Mouse (Mus musculus) v-Abl transformed pro-B cells (cell line): ENCODE results near the gene Gm10392.

Source experiments
- in situ Hi-C, 2 experiments: fragments of 400-800 bp; cut with MboI; formaldehyde crosslinking; loops; one replicate each; pipeline ENCODE4 v1.15.1; 2025; ENCODE audit not compliant: unreplicated experiment in 2 of 2

The Gm10392 gene

DNA sequence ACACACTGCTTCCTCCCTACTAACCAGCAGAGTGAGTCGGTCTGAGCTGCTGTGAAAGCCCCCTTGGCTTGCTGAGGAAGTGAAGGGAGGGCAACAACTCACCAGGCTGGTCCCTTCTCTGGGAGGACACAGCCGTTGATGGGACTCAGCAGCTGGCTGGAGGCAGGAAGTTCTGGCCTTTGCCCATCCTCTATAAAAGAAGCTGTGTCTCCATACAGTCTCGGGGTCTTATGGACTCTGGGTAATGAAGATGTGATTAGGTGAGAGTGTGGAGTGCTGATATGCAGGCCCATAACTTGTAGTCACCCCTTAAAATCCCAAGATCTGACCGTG lies 24.7 kb downstream of the Gm10392 start:
- in situ Hi-C loops, result loop anchor here (5.0 to 10.0 kb wide), 2 partner anchors 138 to 300 kb away; no protein-coding TSS in a partner anchor

DNA sequence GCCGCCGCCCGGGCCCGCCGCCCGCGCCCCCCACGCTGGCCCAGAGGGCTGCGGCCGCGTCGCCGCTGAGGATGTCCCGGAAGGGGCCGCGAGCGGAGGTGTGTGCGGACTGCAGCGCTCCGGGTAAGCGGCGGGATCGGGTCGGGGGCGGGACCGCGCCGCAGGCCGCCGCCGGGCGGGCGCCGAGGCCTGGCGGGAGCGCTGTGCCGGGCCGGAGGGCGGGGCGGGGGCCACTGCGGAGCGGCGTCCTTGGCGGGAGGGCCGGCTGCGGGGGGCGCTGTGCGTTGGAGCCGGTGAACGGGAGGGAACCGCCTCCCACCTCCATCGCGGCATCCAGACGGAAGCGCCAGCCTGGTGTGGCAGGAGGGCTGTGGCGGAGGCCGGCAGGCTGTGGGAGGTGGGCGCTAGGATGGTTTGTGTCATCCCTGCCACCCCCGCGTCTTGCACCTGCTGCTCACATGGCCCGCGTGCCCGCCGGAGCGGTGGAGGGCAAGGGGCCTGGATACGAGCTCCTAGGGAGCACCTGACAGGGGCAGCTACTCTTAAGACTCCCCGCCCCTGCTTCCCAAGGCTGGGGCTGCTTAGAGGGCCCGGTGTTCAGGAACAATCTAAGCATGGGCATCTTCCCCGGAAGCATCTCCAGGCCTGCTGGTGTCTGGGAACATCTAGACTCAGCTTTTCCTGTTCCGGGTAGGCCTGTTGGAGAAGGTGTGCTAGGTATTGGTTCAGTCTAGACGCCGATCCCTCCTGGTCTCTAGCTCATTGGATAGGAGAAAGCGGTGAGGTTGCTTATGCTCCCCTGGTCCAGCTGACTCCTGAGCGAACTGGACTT lies 25.3 kb downstream of the Gm10392 start, which contains the start of gene Git1:
Gene Git1, plus strand, starts transcription at position 51 of the 832 bp plus-strand sequence.
- in situ Hi-C loops, result loop anchor here (5.0 to 10.0 kb wide), 2 partner anchors 139 to 301 kb away; no protein-coding TSS in a partner anchor

DNA sequence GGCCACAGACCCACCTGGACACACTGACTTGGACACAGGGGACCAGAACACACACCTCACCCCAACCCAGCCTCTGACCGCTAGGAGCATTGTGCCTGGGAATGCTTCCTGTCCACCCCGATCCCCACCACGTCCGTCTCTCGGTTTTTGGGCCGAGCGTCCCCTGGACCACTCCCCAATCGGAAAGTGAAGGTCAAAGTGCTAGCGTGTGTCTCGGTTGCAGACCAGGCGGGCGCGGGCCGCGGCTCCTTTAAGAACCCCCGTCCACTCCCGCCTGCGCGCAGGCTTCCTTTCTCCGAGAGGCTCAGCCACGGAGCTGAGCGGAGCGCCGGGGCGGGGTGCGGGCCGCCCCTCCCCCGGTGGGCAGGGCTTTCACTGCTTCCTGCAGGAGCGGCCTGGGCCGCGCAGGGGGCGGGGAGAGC lies 26.1 kb downstream of the Gm10392 start:
- in situ Hi-C loops, result loop anchor here (5.0 to 10.0 kb wide), 2 partner anchors 139 to 302 kb away; no protein-coding TSS in a partner anchor

DNA sequence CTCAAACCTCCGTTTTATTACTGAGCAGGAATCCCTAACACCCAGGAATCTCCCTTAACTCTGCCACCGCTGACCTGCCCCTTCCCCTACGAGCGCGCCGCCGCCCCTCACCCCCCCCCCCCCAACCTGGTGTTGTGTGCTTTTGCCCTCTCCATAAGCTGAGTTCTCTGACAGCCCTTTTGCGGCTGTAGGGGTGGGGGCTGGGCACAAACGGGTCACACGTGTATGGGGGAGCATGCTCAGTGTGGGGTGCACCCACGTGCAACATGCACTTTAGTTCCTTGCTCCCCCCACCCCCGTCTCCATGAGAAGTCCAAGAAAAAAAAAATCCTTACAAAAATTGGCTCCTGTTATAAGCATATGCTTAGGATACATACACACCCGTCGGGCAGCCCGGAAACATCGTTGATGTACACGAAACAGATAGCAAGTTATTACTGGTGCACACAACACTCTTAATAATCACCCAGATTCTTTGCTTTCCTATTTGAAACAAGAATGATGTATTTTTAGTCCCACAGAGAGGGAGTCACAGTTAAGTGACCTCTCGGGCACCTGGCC lies 26.6 kb downstream of the Gm10392 start:
- in situ Hi-C loops, result loop anchor here (5.0 to 10.0 kb wide), 2 partner anchors 140 to 302 kb away; no protein-coding TSS in a partner anchor

DNA sequence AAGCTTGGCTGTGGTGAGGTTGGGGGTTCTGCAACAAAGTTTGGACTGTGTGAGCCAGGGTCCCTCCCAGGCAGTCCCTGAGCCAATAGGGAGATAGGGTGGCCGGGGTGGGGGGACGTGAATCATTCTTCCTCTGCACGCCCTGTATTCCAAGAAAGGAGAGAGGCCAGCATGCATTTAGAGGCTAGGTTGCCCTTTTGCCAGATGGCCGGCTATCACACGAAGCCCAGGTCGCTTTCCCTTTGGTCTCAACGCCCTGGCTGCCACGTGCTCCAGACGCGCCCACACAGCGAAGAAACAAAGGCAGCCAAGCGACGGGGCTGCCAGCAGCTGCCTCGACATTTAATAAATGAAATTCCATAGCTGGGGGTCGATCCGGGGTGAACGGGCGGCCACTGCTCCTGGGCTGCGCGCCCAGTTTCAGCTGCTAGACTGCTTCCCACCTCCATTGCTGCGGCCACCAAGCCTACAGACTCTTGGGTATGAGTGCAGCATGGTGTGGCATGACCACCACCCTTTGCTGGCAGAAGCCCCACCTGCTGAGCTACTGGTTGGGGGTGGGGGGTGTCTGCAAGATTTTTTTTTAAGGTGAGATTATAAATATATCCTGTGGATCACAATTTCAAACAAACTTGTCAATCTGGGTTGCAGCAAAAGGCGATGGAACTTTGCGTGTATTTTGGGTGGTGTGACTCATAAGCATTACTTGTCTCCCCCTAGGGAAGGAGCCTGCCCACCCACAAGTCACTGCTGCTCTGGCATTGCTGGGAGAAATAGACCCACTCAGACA lies 27.3 kb downstream of the Gm10392 start:
- in situ Hi-C loops, result loop anchor here (5.0 to 10.0 kb wide), 2 partner anchors 141 to 303 kb away; no protein-coding TSS in a partner anchor

DNA sequence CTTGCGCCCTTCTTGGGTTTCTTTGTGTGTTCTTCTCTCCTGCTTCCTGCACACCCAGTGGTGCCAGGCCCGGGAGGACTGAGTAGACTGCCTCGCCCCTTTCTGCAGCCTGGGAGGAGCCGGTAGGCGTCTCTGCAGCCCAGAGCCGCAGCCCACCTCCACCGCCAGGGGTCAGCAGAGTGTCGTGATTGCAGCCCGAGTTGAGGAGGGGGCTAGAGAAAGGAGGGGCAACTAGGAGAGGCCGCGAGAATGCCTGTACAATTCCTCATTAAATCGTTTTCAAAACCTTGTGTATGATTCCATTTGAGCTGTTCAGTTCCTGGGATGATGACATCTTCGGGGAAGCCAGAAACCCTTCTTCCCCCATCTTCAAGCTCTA lies 27.9 kb downstream of the Gm10392 start:
- in situ Hi-C loops, result loop anchor here (5.0 to 10.0 kb wide), 2 partner anchors 141 to 304 kb away; no protein-coding TSS in a partner anchor

DNA sequence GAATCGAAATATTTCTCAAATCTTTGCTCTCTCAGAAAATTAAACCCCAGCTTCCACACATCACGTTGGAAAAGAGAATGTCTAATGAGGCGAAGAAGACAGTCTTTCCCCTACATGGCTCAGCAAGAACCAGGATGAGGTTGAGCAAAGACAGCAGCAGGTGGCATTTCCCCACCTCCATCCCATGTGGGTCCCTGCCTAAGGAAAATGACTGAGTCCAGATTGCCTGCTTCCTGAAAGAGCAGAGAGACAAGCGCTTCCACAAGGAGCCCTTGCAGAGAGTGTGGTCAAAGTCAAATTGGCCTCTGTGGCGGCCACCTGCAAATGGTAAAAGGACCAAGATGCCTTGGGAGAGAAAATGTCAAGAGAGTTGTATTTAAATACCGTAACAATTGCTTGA lies 28.5 kb downstream of the Gm10392 start:
- in situ Hi-C loops, result loop anchor here (5.0 to 10.0 kb wide), 2 partner anchors 142 to 304 kb away; no protein-coding TSS in a partner anchor

DNA sequence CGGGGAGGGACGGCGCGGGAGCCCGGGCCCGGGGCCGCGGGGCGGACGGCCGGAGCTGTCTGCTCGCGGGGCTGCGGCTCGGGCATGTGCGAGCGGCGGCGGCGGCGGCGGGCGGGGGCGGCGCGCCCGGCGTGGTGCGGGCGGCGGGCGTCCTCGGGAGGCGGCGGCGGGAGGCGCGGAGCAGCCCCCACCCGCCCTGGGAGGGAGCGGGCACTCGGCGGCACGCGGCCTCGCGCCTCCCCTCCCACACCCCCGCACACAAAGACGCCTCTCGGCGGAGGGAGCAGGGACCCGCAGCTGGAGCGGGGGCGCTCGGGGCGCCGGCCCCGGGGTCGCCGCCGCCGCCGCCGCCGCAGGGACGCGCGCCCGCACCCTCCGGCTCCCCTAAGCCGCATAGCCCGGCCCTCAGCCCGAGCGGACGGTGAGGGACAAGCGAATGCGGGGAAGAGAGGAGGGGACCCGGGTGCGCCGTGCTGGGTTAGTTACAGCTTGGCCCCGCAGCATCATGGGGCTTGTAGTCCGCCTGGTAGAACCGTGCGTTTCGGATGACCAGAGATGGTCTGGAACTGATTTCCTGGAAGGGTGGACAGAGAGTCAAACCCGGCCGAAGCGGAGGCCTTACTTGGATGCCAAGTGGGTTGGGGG lies 29.3 kb downstream of the Gm10392 start, which contains the start of gene Ankrd13b:
Gene Ankrd13b, minus strand, starts transcription at position 88 of the 645 bp plus-strand sequence.
- in situ Hi-C loops, result loop anchor here (5.0 to 10.0 kb wide), 2 partner anchors 143 to 305 kb away; no protein-coding TSS in a partner anchor

DNA sequence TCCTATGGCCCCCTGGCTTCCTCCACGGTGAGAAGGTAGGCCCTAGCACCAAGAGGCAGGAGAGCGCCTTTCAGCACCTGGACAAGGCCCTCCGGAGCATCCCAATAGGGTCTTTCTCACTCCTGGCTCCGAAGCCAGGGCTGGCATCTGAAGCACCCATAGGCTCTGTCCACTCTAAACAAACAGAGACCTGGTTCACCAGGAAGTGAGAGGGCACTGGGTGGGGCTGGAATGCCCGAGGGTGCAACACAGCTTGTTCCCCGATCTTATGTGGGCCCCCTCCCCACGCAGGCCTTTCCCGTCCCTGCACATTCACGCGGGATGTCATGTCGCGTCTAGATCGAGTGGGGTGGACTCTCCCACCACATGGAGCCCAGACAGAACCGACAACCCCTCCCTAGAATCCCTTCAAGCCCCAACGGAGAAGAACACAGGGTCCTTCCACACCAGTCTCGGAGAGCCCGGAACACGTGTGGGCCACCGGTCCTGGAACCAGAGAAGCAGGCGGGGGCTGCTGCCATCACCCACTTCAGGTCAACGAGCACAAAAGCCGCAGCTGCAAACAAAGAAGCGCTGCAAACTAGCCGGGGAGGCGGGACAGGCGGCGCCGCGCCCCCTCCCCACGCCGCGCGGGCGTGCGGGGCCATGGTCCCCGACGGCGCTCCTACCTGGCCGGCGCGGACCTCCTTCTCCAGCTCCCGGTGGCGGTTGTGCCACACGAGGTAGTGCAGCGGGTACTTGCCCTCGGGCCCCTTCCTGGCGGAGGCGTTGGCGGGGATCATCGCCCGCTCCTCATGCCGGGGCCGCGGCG lies 30.0 kb downstream of the Gm10392 start:
- in situ Hi-C loops, result no loop called here

DNA sequence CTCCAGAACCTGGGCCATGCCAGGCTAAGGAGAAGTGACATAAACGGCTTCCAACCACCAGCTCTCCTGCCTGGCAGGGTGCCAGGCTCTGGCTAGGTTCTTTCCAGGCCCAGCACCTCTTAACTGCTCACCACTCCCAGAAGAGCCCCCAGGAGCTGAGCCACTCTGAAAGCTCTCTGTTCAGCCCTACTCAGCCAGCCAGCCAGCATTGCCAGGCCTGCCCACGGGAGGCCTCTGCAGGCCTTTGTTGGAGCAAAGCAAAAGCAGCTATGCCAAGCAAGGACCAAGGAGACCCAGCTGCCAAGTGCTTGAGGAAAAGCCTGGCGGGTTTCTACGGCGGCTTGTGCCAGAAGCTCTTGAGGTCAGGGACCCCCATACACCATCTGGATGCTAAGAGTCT lies 32.2 kb downstream of the Gm10392 start:
- in situ Hi-C loops, result no loop called here

DNA sequence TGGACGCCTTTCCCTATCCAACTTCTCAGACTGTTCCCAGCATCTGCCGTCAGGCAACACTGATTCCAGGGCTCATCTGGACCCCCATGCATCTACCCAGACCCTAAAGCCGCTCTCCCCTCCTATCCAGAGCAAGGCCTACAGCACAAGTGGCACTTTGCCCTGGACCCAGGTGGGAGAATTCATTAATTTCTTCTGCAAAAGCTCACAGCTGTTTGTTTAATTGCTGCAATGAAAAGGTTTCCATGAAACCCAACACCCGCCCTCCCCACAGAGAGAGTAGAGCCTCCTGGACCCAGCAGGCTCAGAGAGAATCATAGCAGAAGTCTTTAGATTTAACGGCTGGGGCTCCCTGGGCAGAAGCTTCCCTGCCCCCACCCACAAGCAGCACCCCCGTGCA lies 33.8 kb downstream of the Gm10392 start:
- in situ Hi-C loops, result no loop called here

DNA sequence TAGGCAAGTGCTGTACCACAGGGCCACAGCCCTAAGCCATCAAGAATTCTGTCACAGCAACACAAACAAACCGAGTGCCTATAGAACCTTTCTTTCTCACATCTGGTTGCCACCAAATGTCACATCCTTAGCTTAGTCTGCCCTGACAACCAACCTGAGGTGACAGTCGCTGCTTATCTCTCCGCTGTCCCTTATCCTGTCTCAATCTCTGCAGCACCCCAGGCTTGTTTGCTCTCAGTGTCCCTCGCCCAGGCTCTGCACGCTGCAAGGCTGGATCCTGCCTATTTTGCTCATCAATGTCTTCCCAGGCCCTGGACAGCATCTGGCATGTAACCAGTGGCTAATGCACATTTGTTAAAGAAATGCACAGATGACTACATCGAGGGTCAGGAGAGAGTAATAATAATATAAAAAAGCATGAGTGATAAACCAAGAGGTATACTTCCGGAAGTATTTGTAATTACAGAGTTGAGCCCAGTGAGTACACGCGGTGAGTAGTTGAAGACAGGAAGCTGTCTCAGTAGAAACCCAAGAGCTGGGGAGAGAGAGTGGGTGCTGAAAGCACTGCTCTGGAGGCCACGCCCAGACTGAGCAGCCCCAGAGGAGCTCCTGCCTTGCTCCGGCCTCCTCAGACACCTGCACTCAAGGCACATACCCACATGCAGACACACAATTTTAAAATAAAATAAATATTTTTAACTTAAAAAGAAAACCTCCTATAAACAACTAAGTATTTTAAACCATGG lies 35.3 kb downstream of the Gm10392 start:
- in situ Hi-C loops, result no loop called here

DNA sequence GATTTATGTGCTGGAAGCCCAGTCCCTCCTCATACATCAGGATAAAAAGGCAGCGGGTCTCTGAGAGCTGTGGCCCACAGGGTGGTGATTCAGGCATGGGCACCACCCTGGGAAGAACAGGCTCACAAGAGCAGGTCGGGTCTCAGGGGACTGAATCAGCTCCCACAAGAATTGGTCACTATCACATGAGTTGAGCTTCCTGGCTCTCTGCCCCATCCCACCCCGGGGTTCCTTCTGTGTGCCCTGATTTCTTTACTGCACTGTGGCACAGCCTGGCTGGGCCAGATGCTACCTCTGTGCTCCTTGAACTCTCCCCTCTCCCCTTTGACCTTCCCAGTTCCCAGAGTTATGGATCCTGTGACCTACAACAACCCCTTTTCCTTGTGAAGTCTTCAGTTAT lies 36.0 kb downstream of the Gm10392 start:
- in situ Hi-C loops, result no loop called here

DNA sequence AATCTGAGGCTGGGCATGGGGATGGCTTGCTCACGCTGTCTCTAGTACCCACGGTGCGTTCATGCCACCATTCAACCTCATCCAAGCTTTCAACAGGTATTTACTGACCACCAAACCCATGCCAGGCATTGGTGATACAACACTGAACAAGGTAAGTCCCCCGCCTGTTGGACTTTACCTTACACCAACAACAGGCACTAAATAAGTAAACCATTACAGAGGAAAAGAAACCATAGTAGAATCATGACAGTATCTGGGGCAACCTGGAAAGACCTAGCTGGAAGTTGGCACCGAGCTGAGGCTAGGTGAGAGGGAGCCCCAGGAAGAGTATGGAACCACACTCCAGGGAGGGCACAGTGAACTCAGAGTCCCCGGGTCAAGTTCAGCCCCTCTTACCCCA lies 42.1 kb downstream of the Gm10392 start:
- in situ Hi-C loops, result no loop called here

DNA sequence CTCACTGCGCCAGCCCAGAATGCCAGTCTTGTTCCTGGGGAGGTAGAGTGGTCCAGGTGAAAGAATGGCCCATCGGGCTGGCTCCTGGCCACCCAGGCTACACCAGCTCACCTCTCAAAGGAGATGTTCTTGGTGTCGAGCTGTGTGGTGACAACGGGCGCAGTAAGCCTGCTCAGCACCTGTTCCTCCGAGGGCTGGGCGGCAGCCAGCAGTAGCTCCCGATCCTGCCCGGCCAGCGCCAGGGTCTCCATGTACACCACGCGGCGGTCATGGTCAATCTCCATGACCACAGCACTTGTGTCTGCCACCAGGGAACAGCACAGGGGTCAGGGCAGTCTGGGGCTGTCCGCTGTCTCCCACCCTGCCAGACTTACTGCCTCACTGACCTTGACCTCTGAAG lies 42.8 kb downstream of the Gm10392 start:
- in situ Hi-C loops, result no loop called here

DNA sequence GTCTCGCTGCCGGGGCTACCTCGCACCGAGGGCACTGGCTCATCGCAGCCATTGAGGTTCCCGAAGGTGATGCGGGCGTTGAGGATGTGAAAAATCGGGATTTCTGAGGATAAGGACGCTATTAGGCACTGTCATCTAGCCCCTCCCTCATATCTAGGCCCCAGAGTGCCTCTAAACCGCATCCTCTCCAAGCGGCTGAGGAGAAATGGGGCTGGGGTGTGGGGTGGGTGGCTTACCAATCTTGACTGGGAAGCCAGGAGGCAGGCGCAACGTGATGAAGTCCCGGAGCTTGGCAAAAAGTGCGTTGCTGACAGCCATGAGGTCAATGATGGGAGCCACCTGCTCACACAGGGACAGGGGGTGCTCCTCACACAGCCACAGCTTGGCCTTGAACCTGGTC lies 46.2 kb downstream of the Gm10392 start:
- in situ Hi-C loops, result loop anchor here in 1 of 2 experiments (25.0 kb wide), 1 partner anchor 485 kb away; the partner anchor contains the start of gene Slc6a4

DNA sequence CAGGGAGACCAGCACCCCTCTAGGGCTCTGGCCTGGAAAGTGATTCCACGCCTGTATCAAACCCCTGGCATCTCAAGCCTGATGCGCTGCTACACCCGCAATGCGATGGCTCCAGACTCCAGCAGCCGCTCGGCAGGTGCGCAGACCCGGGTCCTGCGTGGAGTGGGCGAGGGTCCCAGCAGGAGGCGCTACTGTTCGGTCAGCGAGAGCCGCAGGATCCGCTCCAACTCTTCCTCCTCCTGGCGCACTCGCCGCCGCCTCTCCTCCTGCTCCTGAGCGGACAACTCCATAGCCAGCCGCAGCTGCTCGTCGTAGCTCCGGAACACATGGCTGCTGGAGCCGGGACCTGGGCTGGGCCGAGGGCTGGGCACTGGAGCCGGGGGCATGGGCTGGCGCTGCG lies 47.6 kb downstream of the Gm10392 start:
- in situ Hi-C loops, result loop anchor here in 1 of 2 experiments (25.0 kb wide), 1 partner anchor 484 kb away; the partner anchor contains the start of gene Slc6a4

DNA sequence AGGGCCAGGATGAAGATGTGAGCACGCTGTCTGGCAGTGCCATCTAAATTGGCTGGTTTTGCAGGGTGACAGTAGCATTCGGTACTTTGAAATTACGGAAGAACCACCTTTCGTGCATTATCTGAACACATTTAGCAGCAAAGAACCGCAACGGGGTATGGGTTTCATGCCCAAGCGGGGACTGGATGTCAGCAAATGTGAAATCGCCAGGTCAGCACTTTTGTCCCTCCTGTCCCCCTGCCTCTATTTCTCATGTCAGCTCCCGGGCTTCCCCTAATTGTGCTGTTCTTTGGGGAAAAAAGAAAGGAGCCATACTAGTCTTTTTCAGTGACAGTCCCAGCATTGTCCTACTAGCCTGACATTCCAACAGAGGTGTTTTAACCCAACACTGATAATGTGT lies 50.6 kb downstream of the Gm10392 start:
- in situ Hi-C loops, result loop anchor here (5.0 to 25.0 kb wide), 3 partner anchors 34 to 481 kb away; partner anchors contain the start of gene Slc6a4 (in 1 of the 2)
